Mouse (Mus musculus): Measurements from ENCODE around the gene Btbd8. TPM values are rescaled to one million over a fixed set of nuclear protein-coding genes. Genes with fewer than 3 reads are reported as not detected.

Gene Btbd8
- polyA plus RNA-seq, 1 experiment from 2014 or later = 3.2 TPM

- no peaks in the 10 kb centered on the region for H3K9me3 ChIP-seq
- no peaks in the 10 kb centered on the region for H3K4me1 ChIP-seq
- H3K27ac ChIP-seq = no peak within 1 kb of the TSS
- H3K27me3 ChIP-seq (ENCODE audit: insufficient read depth, poor library complexity, severe bottlenecking) = no peaks in the 10 kb centered on the region
- H3K36me3 ChIP-seq = no peaks in the 10 kb centered on the region
- WGBS = 71% methylated on average over 3 of the region's 3 CpGs
- DNase-seq (ENCODE audit: low spot score) = no peak
- H3K4me3 ChIP-seq = no peak within 1 kb of the TSS
These were observed 6.5 kb upstream of the Btbd8 start, which contains the start of gene Lpcat2b for GRCm38 (mm10) chr5:107431249-107431648. Gene Lpcat2b, plus strand, starts transcription at chr5:107431549.

GRCm38 (mm10) chr5:107434001-107434400 lies 3.8 kb upstream of the Btbd8 start:
- WGBS = 81% methylated on average over 5 of the region's 5 CpGs
- H3K4me3 ChIP-seq = no peak overlapping the region
- DNase-seq (ENCODE audit: low spot score) = no peak
- no peaks in the 10 kb centered on the region for H3K36me3 ChIP-seq
- no peak overlapping the region for H3K27ac ChIP-seq
- H3K4me1 ChIP-seq = peaks cover 5% of the 10 kb centered on the region
- H3K9me3 ChIP-seq = no peaks in the 10 kb centered on the region
- H3K27me3 ChIP-seq (ENCODE audit: insufficient read depth, poor library complexity, severe bottlenecking) = no peaks in the 10 kb centered on the region

- no peaks in the 10 kb centered on the region for H3K9me3 ChIP-seq
- DNase-seq (ENCODE audit: low spot score) = no peak
- H3K4me1 ChIP-seq = peaks cover 5% of the 10 kb centered on the region
- H3K27me3 ChIP-seq (ENCODE audit: insufficient read depth, poor library complexity, severe bottlenecking) = no peaks in the 10 kb centered on the region
- no peak overlapping the region for H3K27ac ChIP-seq
- WGBS = 80% methylated on average over 6 of the region's 6 CpGs
- H3K4me3 ChIP-seq = no peak overlapping the region
- H3K36me3 ChIP-seq = no peaks in the 10 kb centered on the region
These were observed 1.6 kb upstream of the Btbd8 start for GRCm38 (mm10) chr5:107436185-107436584.

- 71% methylated on average over 6 of the region's 6 CpGs for WGBS
- Histone ChIP-seq H3K27ac (no peak overlapping the region), H3K36me3 (no peaks in the 10 kb centered on the region), H3K4me3 (no peak overlapping the region), H3K9me3 (no peaks in the 10 kb centered on the region), H3K4me1 (peaks cover 5% of the 10 kb centered on the region), H3K27me3 (ENCODE audit: insufficient read depth, poor library complexity, severe bottlenecking) (no peaks in the 10 kb centered on the region)
- no peak for DNase-seq (ENCODE audit: low spot score)
These were observed 1.1 kb upstream of the Btbd8 start for GRCm38 (mm10) chr5:107436587-107437209.

- WGBS = 26% methylated on average over 7 of the region's 7 CpGs
- no peak for DNase-seq (ENCODE audit: low spot score)
- H3K9me3 ChIP-seq = no peaks in the 10 kb centered on the region
- H3K4me1 ChIP-seq = peaks cover 5% of the 10 kb centered on the region
- H3K36me3 ChIP-seq = no peaks in the 10 kb centered on the region
- peak overlapping the region; percentile 86 for H3K4me3 ChIP-seq
- no peaks in the 10 kb centered on the region for H3K27me3 ChIP-seq (ENCODE audit: insufficient read depth, poor library complexity, severe bottlenecking)
- H3K27ac ChIP-seq = peak overlapping the region; percentile 98
These were observed 556 bp downstream of the Btbd8 start for GRCm38 (mm10) chr5:107438353-107438752.

- Histone ChIP-seq H3K27me3 (ENCODE audit: insufficient read depth, poor library complexity, severe bottlenecking) (no peaks in the 10 kb centered on the region), H3K4me1 (peaks cover 5% of the 10 kb centered on the region), H3K9me3 (no peaks in the 10 kb centered on the region), H3K4me3 (no peak overlapping the region), H3K27ac (no peak overlapping the region), H3K36me3 (no peaks in the 10 kb centered on the region)
- WGBS = 78% methylated on average over 5 of the region's 5 CpGs
- DNase-seq (ENCODE audit: low spot score) = no peak
These were observed 4.1 kb downstream of the Btbd8 start for GRCm38 (mm10) chr5:107441881-107442280.

GRCm38 (mm10) chr5:107444251-107444650 lies 6.5 kb downstream of the Btbd8 start:
- DNase-seq (ENCODE audit: low spot score) = no peak
- Histone ChIP-seq H3K27me3 (ENCODE audit: insufficient read depth, poor library complexity, severe bottlenecking) (no peaks in the 10 kb centered on the region), H3K4me3 (no peak overlapping the region), H3K4me1 (no peaks in the 10 kb centered on the region), H3K9me3 (no peaks in the 10 kb centered on the region), H3K27ac (no peak overlapping the region), H3K36me3 (no peaks in the 10 kb centered on the region)
- 91% methylated on average over 4 of the region's 4 CpGs for WGBS

- Histone ChIP-seq H3K36me3 (0 out of 2 replicates have a peak, but pooled peaks cover 4% of the 10 kb centered on the region), H3K9me3 (no peaks in the 10 kb centered on the region), H3K4me3 (no peak overlapping the region), H3K27ac (no peak overlapping the region), H3K27me3 (ENCODE audit: insufficient read depth, poor library complexity, severe bottlenecking) (no peaks in the 10 kb centered on the region), H3K4me1 (no peaks in the 10 kb centered on the region)
- no peak for DNase-seq (ENCODE audit: low spot score)
- WGBS = 70% methylated on average over 4 of the region's 4 CpGs
These were observed 10.2 kb downstream of the Btbd8 start for GRCm38 (mm10) chr5:107447977-107448376.

- DNase-seq (ENCODE audit: low spot score) = no peak
- no peaks in the 10 kb centered on the region for H3K4me1 ChIP-seq
- H3K27ac ChIP-seq = no peak overlapping the region
- WGBS = 84% methylated on average over 4 of the region's 4 CpGs
- H3K36me3 ChIP-seq = 0 out of 2 replicates have a peak, but pooled peaks cover 4% of the 10 kb centered on the region
- no peaks in the 10 kb centered on the region for H3K27me3 ChIP-seq (ENCODE audit: insufficient read depth, poor library complexity, severe bottlenecking)
- H3K9me3 ChIP-seq = no peaks in the 10 kb centered on the region
- no peak overlapping the region for H3K4me3 ChIP-seq
These were observed 11.0 kb downstream of the Btbd8 start for GRCm38 (mm10) chr5:107448784-107449183.

GRCm38 (mm10) chr5:107449620-107450019 lies 11.8 kb downstream of the Btbd8 start:
- Histone ChIP-seq H3K4me3 (no peak overlapping the region), H3K27ac (no peak overlapping the region), H3K36me3 (0 out of 2 replicates have a peak, but pooled peaks cover 4% of the 10 kb centered on the region), H3K27me3 (ENCODE audit: insufficient read depth, poor library complexity, severe bottlenecking) (no peaks in the 10 kb centered on the region), H3K4me1 (no peaks in the 10 kb centered on the region), H3K9me3 (no peaks in the 10 kb centered on the region)
- 78% methylated on average over 5 of the region's 5 CpGs for WGBS
- no peak for DNase-seq (ENCODE audit: low spot score)

GRCm38 (mm10) chr5:107450299-107450698 lies 12.5 kb downstream of the Btbd8 start:
- no peak overlapping the region for H3K27ac ChIP-seq
- no peak for DNase-seq (ENCODE audit: low spot score)
- H3K27me3 ChIP-seq (ENCODE audit: insufficient read depth, poor library complexity, severe bottlenecking) = no peaks in the 10 kb centered on the region
- no peaks in the 10 kb centered on the region for H3K9me3 ChIP-seq
- WGBS = 88% methylated on average over 5 of the region's 5 CpGs
- H3K4me3 ChIP-seq = no peak overlapping the region
- no peaks in the 10 kb centered on the region for H3K4me1 ChIP-seq
- H3K36me3 ChIP-seq = peaks cover 7% of the 10 kb centered on the region; the same call in 1 of the 2 replicates

GRCm38 (mm10) chr5:107462147-107463076 lies 24.6 kb downstream of the Btbd8 start:
- no peaks in the 10 kb centered on the region for H3K36me3 ChIP-seq
- WGBS = 80% methylated on average over 4 of the region's 4 CpGs
- no peaks in the 10 kb centered on the region for H3K9me3 ChIP-seq
- H3K27ac ChIP-seq = no peak overlapping the region
- H3K27me3 ChIP-seq (ENCODE audit: insufficient read depth, poor library complexity, severe bottlenecking) = no peaks in the 10 kb centered on the region
- DNase-seq (ENCODE audit: low spot score) = no peak
- peaks cover 13% of the 10 kb centered on the region for H3K4me1 ChIP-seq
- no peak overlapping the region for H3K4me3 ChIP-seq

GRCm38 (mm10) chr5:107466501-107466900 lies 28.7 kb downstream of the Btbd8 start:
- H3K4me3 ChIP-seq = no peak overlapping the region
- H3K27me3 ChIP-seq (ENCODE audit: insufficient read depth, poor library complexity, severe bottlenecking) = no peaks in the 10 kb centered on the region
- H3K36me3 ChIP-seq = no peaks in the 10 kb centered on the region
- H3K9me3 ChIP-seq = no peaks in the 10 kb centered on the region
- DNase-seq (ENCODE audit: low spot score) = no peak
- H3K27ac ChIP-seq = peak overlapping the region; percentile 74
- WGBS = 26% methylated on average over 5 of the region's 5 CpGs
- peaks cover 21% of the 10 kb centered on the region for H3K4me1 ChIP-seq

Data from heart, embryonic 10.5 days (tissue).